Mouse (Mus musculus) cerebellum, postnatal 4 days (tissue): ENCODE results near the gene Itfg2.

Source experiments
- DNase-seq, 2 experiments: peaks; one replicate each; pipeline ENCODE4 v3.0.0; 2022; ENCODE audit warnings: low spot score in 2 of 2, mixed read lengths in 1 of 2

Itfg2 gene

GRCm38 (mm10) chr6:128424269-128425019 lies at the start of gene Itfg2:
Gene Itfg2 (minus strand): TSS chr6:128424931.
- peak; percentile 88 to 92 for DNase-seq

GRCm38 (mm10) chr6:128474112-128474511 lies 49.4 kb upstream of the Itfg2 start:
- no peak for DNase-seq

- DNase-seq, result no peak
Measured at GRCm38 (mm10) chr6:128469451-128469850, 44.7 kb upstream of the Itfg2 start.

- no peak for DNase-seq
Measured at GRCm38 (mm10) chr6:128467298-128467697, 42.6 kb upstream of the Itfg2 start.

- no peak for DNase-seq
Measured at GRCm38 (mm10) chr6:128466563-128466962, 41.8 kb upstream of the Itfg2 start.

- no peak for DNase-seq
Measured at GRCm38 (mm10) chr6:128466043-128466442, 41.3 kb upstream of the Itfg2 start.

- DNase-seq, result no peak
Measured at GRCm38 (mm10) chr6:128464996-128465395, 40.3 kb upstream of the Itfg2 start.

GRCm38 (mm10) chr6:128461606-128462005 lies 36.9 kb upstream of the Itfg2 start:
- no peak for DNase-seq

- DNase-seq, result no peak
Measured at GRCm38 (mm10) chr6:128460729-128461503, 36.2 kb upstream of the Itfg2 start.

GRCm38 (mm10) chr6:128460321-128460720 lies 35.6 kb upstream of the Itfg2 start:
- DNase-seq, result no peak

- DNase-seq, result no peak
Measured at GRCm38 (mm10) chr6:128457186-128457585, 32.5 kb upstream of the Itfg2 start.

- DNase-seq, result no peak
Measured at GRCm38 (mm10) chr6:128455835-128456605, 31.3 kb upstream of the Itfg2 start.

GRCm38 (mm10) chr6:128447063-128447462 lies 22.3 kb upstream of the Itfg2 start:
- DNase-seq, result no peak

- DNase-seq, result peak; percentile 47 to 59
Measured at GRCm38 (mm10) chr6:128445761-128446535, 21.2 kb upstream of the Itfg2 start.

- no peak for DNase-seq
Measured at GRCm38 (mm10) chr6:128440238-128440637, 15.5 kb upstream of the Itfg2 start.

- DNase-seq, result no peak
Measured at GRCm38 (mm10) chr6:128438871-128439341, 14.2 kb upstream of the Itfg2 start.

GRCm38 (mm10) chr6:128438317-128438870 lies 13.7 kb upstream of the Itfg2 start, which contains the start of gene Fkbp4:
Gene Fkbp4 (minus strand): TSS chr6:128438677.
- DNase-seq, result peak; percentile 88 to 93

GRCm38 (mm10) chr6:128437731-128438316 lies 13.1 kb upstream of the Itfg2 start:
- peak; percentile 36 to 67 for DNase-seq

GRCm38 (mm10) chr6:128437288-128437687 lies 12.6 kb upstream of the Itfg2 start:
- no peak for DNase-seq

GRCm38 (mm10) chr6:128436356-128437005 lies 11.8 kb upstream of the Itfg2 start:
- no peak for DNase-seq
